Mouse (Mus musculus) liver, embryonic 13.5 days (tissue): ENCODE results near the gene Atox1. TPM values are rescaled to one million over a fixed set of nuclear protein-coding genes. Genes with fewer than 3 reads are reported as not detected.

ENCODE experiments used
- ATAC-seq: fragments of 200-750 bp; cut with Nextera tagmentation; 2 replicates; pipeline ENCODE4 v1.8.0; 2017; ENCODE audit warnings: low read depth, mild to moderate bottlenecking, moderate number of reproducible peaks, moderate library complexity
- DNase-seq: peaks from one replicate; pipeline ENCODE4 v3.0.0; 2022
- H3K27ac ChIP-seq: fragments of 300-500 bp; sonication (generic); 2 replicates; pipeline ENCODE4 v1.5.1; 2015; ENCODE audit warnings: moderate library complexity, mild to moderate bottlenecking, inconsistent platforms
- H3K27me3 ChIP-seq: fragments of 300-500 bp; sonication (generic); 2 replicates; pipeline ENCODE4 v1.6.1; 2015; ENCODE audit warnings: mild to moderate bottlenecking, inconsistent platforms
- H3K36me3 ChIP-seq: fragments of 300-500 bp; sonication (generic); 2 replicates; pipeline ENCODE4 v1.6.1; 2015; ENCODE audit warnings: mild to moderate bottlenecking, inconsistent platforms
- H3K4me1 ChIP-seq: fragments of 300-500 bp; sonication (generic); replicated peaks from 2 replicates; pipeline ENCODE4 v1.6.1; 2015; ENCODE audit warnings: inconsistent platforms
- H3K4me2 ChIP-seq: fragments of 300-500 bp; sonication (generic); 2 replicates; pipeline ENCODE4 v1.6.1; 2015; ENCODE audit warnings: inconsistent platforms, mild to moderate bottlenecking, moderate library complexity
- H3K4me3 ChIP-seq: fragments of 300-500 bp; sonication (generic); replicated peaks from 2 replicates; pipeline ENCODE4 v1.5.1; 2015; ENCODE audit warnings: mild to moderate bottlenecking, inconsistent platforms
- H3K9ac ChIP-seq: fragments of 300-500 bp; sonication (generic); 2 replicates; pipeline ENCODE4 v1.6.1; 2015; ENCODE audit warnings: mild to moderate bottlenecking, inconsistent platforms
- H3K9me3 ChIP-seq: fragments of 300-500 bp; sonication (generic); replicated peaks from 2 replicates; pipeline ENCODE4 v1.6.1; 2016; ENCODE audit warnings: inconsistent platforms
- WGBS: fragments of 180-500 bp; shearing (Covaris S2); methylation state at CpG from one replicate; pipeline ENCODE4 v1.1.7; 2015; ENCODE audit not compliant: insufficient replicate concordance; 5-methylcytosine and 5-hydroxymethylcytosine counted together
- polyA plus RNA-seq: library from polyadenylated mRNA; unstranded; fragments of >200 nt; fragmentation: Nextera tagmentation; extraction: Ambion mirVana; gene quantifications from 2 replicates; pipeline ENCODE4 v1.2.1, GENCODE M21; 2015

Gene Atox1
- polyA plus RNA-seq, 1 experiment from 2014 or later, result 205 TPM

- Histone ChIP-seq H3K27ac (peak within 1 kb of the TSS; percentile 93), H3K9me3 (no peaks in the 10 kb centered on the region), H3K4me3 (peak within 1 kb of the TSS; percentile 96), H3K4me2 (peak within 1 kb of the TSS; percentile 80), H3K36me3 (peaks cover 20% of the 10 kb centered on the region), H3K9ac (peak within 1 kb of the TSS; percentile 96), H3K27me3 (no peaks in the 10 kb centered on the region), H3K4me1 (peaks cover 57% of the 10 kb centered on the region)
- DNase-seq, result peak; percentile 99
- ATAC-seq, result peak; percentile 93
- under 1% methylated on average over 56 of the region's 57 CpGs for WGBS
Observed at GRCm38 (mm10) chr11:55469048-55469843, 8.2 kb upstream of the Atox1 start, which contains the start of gene G3bp1. TSS of gene G3bp1 (plus strand) at chr11:55469685.

- Histone ChIP-seq H3K4me2 (peak overlapping the region; percentile 80), H3K27me3 (no peaks in the 10 kb centered on the region), H3K27ac (peak overlapping the region; percentile 93), H3K9me3 (no peaks in the 10 kb centered on the region), H3K36me3 (peaks cover 14% of the 10 kb centered on the region), H3K4me1 (peaks cover 50% of the 10 kb centered on the region), H3K4me3 (peak overlapping the region; percentile 96), H3K9ac (peak overlapping the region; percentile 84)
- peak; percentile 20; the same call in 1 of the 2 replicates for ATAC-seq
- under 1% methylated on average over 17 of the region's 17 CpGs for WGBS
- DNase-seq, result no peak
Observed at GRCm38 (mm10) chr11:55468611-55469047, 7.6 kb upstream of the Atox1 start.

DNA sequence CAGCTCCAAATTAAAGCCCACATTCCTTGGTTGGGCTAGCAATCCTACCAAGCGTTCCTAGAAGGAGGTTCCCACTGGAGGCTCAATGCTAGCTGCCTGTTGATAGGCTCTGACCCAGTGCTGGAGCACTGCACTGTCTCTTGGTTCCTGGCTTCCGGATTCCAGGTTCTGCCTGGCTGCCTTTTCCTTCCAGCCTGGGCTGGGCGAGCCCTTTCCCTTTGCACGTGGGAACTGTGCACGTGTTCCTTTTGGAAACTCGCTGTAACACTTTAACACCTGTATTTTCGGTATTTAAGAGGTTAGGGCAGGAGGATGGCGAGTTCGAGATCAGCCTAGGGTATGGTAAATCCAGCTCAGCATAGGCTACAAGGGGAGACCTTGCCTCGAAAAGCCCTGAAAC lies 7.0 kb upstream of the Atox1 start:
- Histone ChIP-seq H3K4me3 (peak overlapping the region; percentile 96), H3K27ac (peak overlapping the region; percentile 93), H3K9ac (peak overlapping the region; percentile 84), H3K4me2 (peak overlapping the region; percentile 80), H3K36me3 (peaks cover 8% of the 10 kb centered on the region), H3K4me1 (peaks cover 44% of the 10 kb centered on the region), H3K9me3 (no peaks in the 10 kb centered on the region), H3K27me3 (no peaks in the 10 kb centered on the region)
- ATAC-seq (no peak), DNase-seq (no peak)
- WGBS, result 64% methylated on average over 10 of the region's 10 CpGs

GRCm38 (mm10) chr11:55465177-55465576 lies 4.1 kb upstream of the Atox1 start:
- H3K9ac ChIP-seq, result no peak overlapping the region
- no peaks in the 10 kb centered on the region for H3K9me3 ChIP-seq
- H3K4me2 ChIP-seq, result no peak overlapping the region
- 85% methylated on average over 3 of the region's 3 CpGs for WGBS
- H3K27ac ChIP-seq, result no peak overlapping the region
- ATAC-seq (no peak), DNase-seq (no peak)
- H3K4me1 ChIP-seq, result peaks cover 32% of the 10 kb centered on the region
- no peaks in the 10 kb centered on the region for H3K36me3 ChIP-seq
- H3K27me3 ChIP-seq, result no peaks in the 10 kb centered on the region
- H3K4me3 ChIP-seq, result no peak overlapping the region

DNA sequence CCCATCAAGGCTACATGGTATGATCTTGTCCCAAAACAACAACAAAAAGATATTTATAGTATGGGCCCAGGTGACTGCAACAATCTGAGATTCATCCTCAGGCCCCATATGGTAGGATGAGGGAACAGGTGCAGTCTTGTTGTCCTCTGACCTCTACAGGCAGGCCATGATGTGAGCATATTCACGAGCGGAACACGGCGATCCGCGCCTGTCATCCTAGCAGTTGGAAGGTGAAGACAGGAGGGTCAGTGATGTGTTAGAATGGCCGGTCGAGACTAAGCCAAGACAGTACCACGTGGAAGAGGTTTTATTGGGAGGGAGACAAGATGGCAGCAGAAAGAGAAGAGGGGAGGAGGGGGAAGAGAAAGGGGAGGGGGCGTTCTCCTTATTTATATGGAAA lies 3.7 kb upstream of the Atox1 start:
- no peak overlapping the region for H3K4me2 ChIP-seq
- no peaks in the 10 kb centered on the region for H3K27me3 ChIP-seq
- H3K9me3 ChIP-seq, result no peaks in the 10 kb centered on the region
- DNase-seq (no peak), ATAC-seq (no peak)
- H3K4me1 ChIP-seq, result peaks cover 37% of the 10 kb centered on the region
- 73% methylated on average over 10 of the region's 10 CpGs for WGBS
- H3K9ac ChIP-seq, result no peak overlapping the region
- peak overlapping the region; percentile 9; the same call in 1 of the 2 replicates for H3K27ac ChIP-seq
- H3K4me3 ChIP-seq, result no peak overlapping the region
- H3K36me3 ChIP-seq, result no peaks in the 10 kb centered on the region

- H3K27me3 ChIP-seq, result no peaks in the 10 kb centered on the region
- peaks cover 6% of the 10 kb centered on the region; the same call in 1 of the 2 replicates for H3K36me3 ChIP-seq
- DNase-seq (no peak), ATAC-seq (no peak)
- peak overlapping the region; percentile 80 for H3K27ac ChIP-seq
- no peak overlapping the region for H3K9ac ChIP-seq
- 0 out of 2 replicates have a peak overlapping the region, but pooled peaks have one; percentile 97 for H3K4me2 ChIP-seq
- WGBS, result 88% methylated on average over 9 of the region's 9 CpGs
- H3K9me3 ChIP-seq, result no peaks in the 10 kb centered on the region
- H3K4me3 ChIP-seq, result no peak overlapping the region
- H3K4me1 ChIP-seq, result peaks cover 40% of the 10 kb centered on the region
Observed at GRCm38 (mm10) chr11:55462149-55462548, 1.1 kb upstream of the Atox1 start.

DNA sequence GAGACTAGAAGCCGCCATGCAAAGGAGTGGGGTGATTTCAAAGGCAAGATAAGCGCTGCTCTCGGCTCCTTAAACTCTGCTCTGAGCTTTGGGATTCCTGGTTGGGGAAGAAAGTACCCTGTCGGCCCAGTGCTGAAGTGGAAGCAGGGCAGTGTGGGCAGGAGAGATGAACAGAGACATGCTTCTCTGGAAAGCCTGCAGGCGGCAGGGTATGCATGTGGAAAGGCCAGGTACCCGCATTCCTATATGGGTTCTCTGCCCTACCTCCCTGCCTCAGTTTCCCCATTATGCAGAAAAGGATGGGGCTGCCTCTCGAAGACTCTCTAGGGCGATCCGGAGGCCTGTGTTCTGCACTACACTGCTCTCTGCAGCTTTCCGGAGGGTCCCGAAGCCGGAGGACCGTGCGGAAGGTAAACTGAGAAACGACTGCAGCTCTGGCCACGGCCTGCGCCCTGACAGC lies 450 bp downstream of the Atox1 start:
- no peaks in the 10 kb centered on the region for H3K9me3 ChIP-seq
- WGBS, result 1% methylated on average over 17 of the region's 17 CpGs
- DNase-seq (peak; percentile 33), ATAC-seq (peak; percentile 21)
- no peaks in the 10 kb centered on the region for H3K27me3 ChIP-seq
- peaks cover 42% of the 10 kb centered on the region for H3K4me1 ChIP-seq
- H3K36me3 ChIP-seq, result peaks cover 6% of the 10 kb centered on the region; the same call in 1 of the 2 replicates
- H3K4me2 ChIP-seq, result peak overlapping the region; percentile 97
- H3K4me3 ChIP-seq, result peak overlapping the region; percentile 89
- H3K9ac ChIP-seq, result peak overlapping the region; percentile 89
- H3K27ac ChIP-seq, result peak overlapping the region; percentile 80

DNA sequence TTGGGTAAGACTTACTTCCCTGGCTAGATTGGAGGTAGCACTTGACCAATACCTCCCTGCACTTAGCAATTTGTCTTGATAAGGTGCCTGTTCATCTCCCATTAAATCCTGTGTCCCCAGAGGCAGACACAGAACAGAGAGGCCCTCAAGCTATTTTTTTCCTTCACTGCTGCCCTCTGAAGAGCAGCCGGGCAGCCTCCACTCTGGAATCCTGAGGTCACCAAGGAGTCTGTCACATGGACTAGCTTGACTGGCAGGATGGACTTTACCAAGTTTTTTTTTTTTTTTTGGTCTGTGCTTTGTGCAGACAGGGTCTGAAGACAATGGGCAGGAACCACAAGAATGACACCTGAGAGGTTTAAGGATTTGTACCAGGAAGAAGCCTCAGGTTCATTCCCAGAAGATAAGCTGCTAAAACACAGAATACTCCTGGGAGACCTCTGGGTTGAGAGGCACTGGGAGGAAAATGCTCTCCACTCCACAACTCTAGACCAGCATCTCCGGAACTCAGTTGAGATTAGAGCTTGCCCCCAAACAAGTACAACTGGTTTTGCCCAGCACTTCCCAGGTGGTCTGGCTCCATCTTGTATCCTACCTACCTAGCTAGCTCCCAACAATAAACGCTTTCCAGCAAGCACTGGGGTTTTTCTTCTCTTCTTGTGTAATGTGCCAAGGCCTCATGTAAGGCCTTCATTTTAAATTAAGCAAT lies 1.0 kb downstream of the Atox1 start:
- H3K4me1 ChIP-seq, result peaks cover 48% of the 10 kb centered on the region
- H3K9ac ChIP-seq, result peak overlapping the region; percentile 89
- peaks cover 6% of the 10 kb centered on the region; the same call in 1 of the 2 replicates for H3K36me3 ChIP-seq
- WGBS, result 29% methylated on average over 3 of the region's 3 CpGs
- peak overlapping the region; percentile 80 for H3K27ac ChIP-seq
- H3K27me3 ChIP-seq, result no peaks in the 10 kb centered on the region
- ATAC-seq (no peak), DNase-seq (no peak)
- H3K4me3 ChIP-seq, result peak overlapping the region; percentile 89
- no peaks in the 10 kb centered on the region for H3K9me3 ChIP-seq
- H3K4me2 ChIP-seq, result peak overlapping the region; percentile 97

DNA sequence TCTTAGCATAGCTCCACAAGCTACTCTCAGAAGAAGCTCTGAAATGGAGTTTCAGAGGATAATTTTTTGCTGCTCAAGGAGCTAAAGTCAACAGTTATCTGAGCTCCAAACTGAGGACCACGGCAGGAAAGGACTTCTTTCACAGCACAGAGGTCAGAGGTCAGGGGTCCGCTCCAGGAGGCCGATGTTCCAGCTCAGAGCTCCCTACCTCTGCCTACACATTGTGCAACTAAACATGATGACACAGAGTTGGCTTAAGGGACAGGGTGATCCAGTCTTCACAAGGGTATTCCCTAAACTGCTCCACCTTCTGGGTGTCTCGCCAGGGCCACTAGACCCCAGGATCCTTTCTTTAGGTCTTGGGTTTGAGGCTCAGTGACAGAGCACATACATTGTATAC lies 2.5 kb downstream of the Atox1 start:
- Histone ChIP-seq H3K4me1 (peaks cover 48% of the 10 kb centered on the region), H3K27ac (no peak overlapping the region), H3K9ac (no peak overlapping the region), H3K36me3 (peaks cover 17% of the 10 kb centered on the region), H3K4me3 (no peak overlapping the region), H3K27me3 (no peaks in the 10 kb centered on the region), H3K9me3 (no peaks in the 10 kb centered on the region), H3K4me2 (0 out of 2 replicates have a peak overlapping the region, but pooled peaks have one; percentile 4)
- DNase-seq (no peak), ATAC-seq (no peak)
- WGBS, result 68% methylated on average over 4 of the region's 4 CpGs

- H3K4me1 ChIP-seq, result peaks cover 37% of the 10 kb centered on the region
- no peaks in the 10 kb centered on the region for H3K9me3 ChIP-seq
- H3K9ac ChIP-seq, result no peak overlapping the region
- H3K4me2 ChIP-seq, result no peak overlapping the region
- DNase-seq, result no peak
- H3K36me3 ChIP-seq, result peaks cover 48% of the 10 kb centered on the region
- 55% methylated on average over 2 of the region's 2 CpGs for WGBS
- H3K4me3 ChIP-seq, result no peak overlapping the region
- no peaks in the 10 kb centered on the region for H3K27me3 ChIP-seq
- no peak overlapping the region for H3K27ac ChIP-seq
- ATAC-seq, result no peak
Observed at GRCm38 (mm10) chr11:55455166-55455565, 5.9 kb downstream of the Atox1 start.

DNA sequence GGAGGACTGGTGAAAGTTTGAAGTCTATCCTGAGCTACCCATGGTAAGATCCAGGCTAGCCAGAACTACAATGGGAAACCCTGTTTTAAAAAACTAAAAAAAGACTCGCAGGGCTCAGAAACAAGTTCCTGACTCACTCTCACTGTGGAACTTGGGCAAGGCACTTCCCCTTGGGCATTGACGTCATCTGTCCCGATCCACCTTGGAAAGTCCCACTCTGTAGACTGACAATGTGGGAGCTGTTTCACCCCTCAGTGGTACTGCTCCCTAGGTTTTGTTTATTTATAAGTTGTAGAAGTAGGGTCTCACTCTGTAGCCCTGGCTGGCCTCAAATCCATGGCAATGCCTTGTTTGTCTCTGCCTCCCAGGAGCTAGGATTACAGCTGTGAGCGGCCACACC lies 7.4 kb downstream of the Atox1 start:
- H3K9ac ChIP-seq, result no peak overlapping the region
- no peaks in the 10 kb centered on the region for H3K9me3 ChIP-seq
- H3K4me3 ChIP-seq, result no peak overlapping the region
- H3K27me3 ChIP-seq, result no peaks in the 10 kb centered on the region
- DNase-seq, result no peak
- peaks cover 26% of the 10 kb centered on the region for H3K4me1 ChIP-seq
- WGBS, result 71% methylated on average over 4 of the region's 4 CpGs
- peaks cover 63% of the 10 kb centered on the region for H3K36me3 ChIP-seq
- ATAC-seq, result no peak
- H3K4me2 ChIP-seq, result no peak overlapping the region
- H3K27ac ChIP-seq, result no peak overlapping the region
